Mouse (Mus musculus): Measurements from ENCODE around the gene Tmem214. TPM values are rescaled to one million over a fixed set of nuclear protein-coding genes. Genes with fewer than 3 reads are reported as not detected.
A peak's percentile ranks its signal among the peaks of the same experiment; 100 is the strongest.

The Tmem214 gene
- polyA plus RNA-seq, 1 experiment from 2014 or later = 59.7 TPM

- Histone ChIP-seq H3K4me2 (replicated peaks) (no peak overlapping the region), H3K36me3 (no peaks in the 10 kb centered on the region; the same call in 1 of the 2 replicates), H3K4me1 (replicated peaks) (no peaks in the 10 kb centered on the region), H3K4me3 (replicated peaks) (no peak overlapping the region), H3K9ac (replicated peaks) (no peak overlapping the region), H3K9me3 (no peaks in the 10 kb centered on the region), H3K27me3 (no peaks in the 10 kb centered on the region), H3K27ac (no peak overlapping the region)
- ATAC-seq = no peak
- 85% methylated on average over 4 of the region's 4 CpGs for WGBS
Measured at GRCm38 (mm10) chr5:30853522-30853921, 14.3 kb upstream of the Tmem214 start.

- WGBS = 57% methylated on average over 3 of the region's 3 CpGs
- H3K27ac ChIP-seq = no peak overlapping the region
- H3K36me3 ChIP-seq = no peaks in the 10 kb centered on the region; the same call in 1 of the 2 replicates
- H3K4me2 ChIP-seq (replicated peaks) = no peak overlapping the region
- H3K9ac ChIP-seq (replicated peaks) = no peak overlapping the region
- no peaks in the 10 kb centered on the region for H3K9me3 ChIP-seq
- H3K4me3 ChIP-seq (replicated peaks) = no peak overlapping the region
- H3K27me3 ChIP-seq = no peaks in the 10 kb centered on the region
- ATAC-seq = no peak
- H3K4me1 ChIP-seq (replicated peaks) = no peaks in the 10 kb centered on the region
Measured at GRCm38 (mm10) chr5:30855674-30856073, 12.1 kb upstream of the Tmem214 start.

GRCm38 (mm10) chr5:30856124-30856523, 11.7 kb upstream of the Tmem214 start:
- Histone ChIP-seq H3K4me1 (replicated peaks) (no peaks in the 10 kb centered on the region), H3K4me2 (replicated peaks) (no peak overlapping the region), H3K4me3 (replicated peaks) (no peak overlapping the region), H3K9me3 (no peaks in the 10 kb centered on the region), H3K36me3 (no peaks in the 10 kb centered on the region; the same call in 1 of the 2 replicates), H3K9ac (replicated peaks) (no peak overlapping the region), H3K27me3 (no peaks in the 10 kb centered on the region), H3K27ac (no peak overlapping the region)
- WGBS = 80% methylated on average over 2 of the region's 2 CpGs
- no peak for ATAC-seq

- ATAC-seq = no peak
- Histone ChIP-seq H3K4me2 (replicated peaks) (no peak overlapping the region), H3K9me3 (no peaks in the 10 kb centered on the region), H3K36me3 (peaks cover 60% of the 10 kb centered on the region), H3K27ac (no peak overlapping the region), H3K9ac (replicated peaks) (no peak overlapping the region), H3K4me1 (replicated peaks) (peaks cover under 1% of the 10 kb centered on the region; the same call in 1 of the 2 replicates), H3K4me3 (replicated peaks) (no peak overlapping the region), H3K27me3 (no peaks in the 10 kb centered on the region)
- 39% methylated on average over 4 of the region's 4 CpGs for WGBS
Measured at GRCm38 (mm10) chr5:30863852-30864251, 4.0 kb upstream of the Tmem214 start.

GRCm38 (mm10) chr5:30864322-30864721, 3.5 kb upstream of the Tmem214 start:
- ATAC-seq = no peak
- no peak overlapping the region for H3K4me3 ChIP-seq (replicated peaks)
- no peaks in the 10 kb centered on the region for H3K9me3 ChIP-seq
- 53% methylated on average over 15 of the region's 15 CpGs for WGBS
- H3K27me3 ChIP-seq = no peaks in the 10 kb centered on the region
- H3K4me2 ChIP-seq (replicated peaks) = no peak overlapping the region
- no peak overlapping the region for H3K9ac ChIP-seq (replicated peaks)
- peaks cover 4% of the 10 kb centered on the region for H3K4me1 ChIP-seq (replicated peaks)
- no peak overlapping the region for H3K27ac ChIP-seq
- H3K36me3 ChIP-seq = peaks cover 60% of the 10 kb centered on the region

- no peak overlapping the region for H3K27ac ChIP-seq
- H3K9me3 ChIP-seq = no peaks in the 10 kb centered on the region
- peaks cover 65% of the 10 kb centered on the region for H3K36me3 ChIP-seq
- ATAC-seq = no peak
- H3K9ac ChIP-seq (replicated peaks) = no peak overlapping the region
- peaks cover 21% of the 10 kb centered on the region for H3K4me1 ChIP-seq (replicated peaks)
- H3K4me2 ChIP-seq (replicated peaks) = no peak overlapping the region
- H3K27me3 ChIP-seq = no peaks in the 10 kb centered on the region
- 90% methylated on average over 3 of the region's 3 CpGs for WGBS
- H3K4me3 ChIP-seq (replicated peaks) = no peak overlapping the region
Measured at GRCm38 (mm10) chr5:30866871-30867270, 941 bp upstream of the Tmem214 start.

GRCm38 (mm10) chr5:30868981-30869380, 1.2 kb downstream of the Tmem214 start:
- Histone ChIP-seq H3K9ac (replicated peaks) (peak overlapping the region; percentile 93), H3K4me3 (replicated peaks) (peak overlapping the region; percentile 88), H3K4me2 (replicated peaks) (peak overlapping the region; percentile 80), H3K36me3 (peaks cover 66% of the 10 kb centered on the region), H3K4me1 (replicated peaks) (peaks cover 21% of the 10 kb centered on the region), H3K27ac (no peak overlapping the region), H3K9me3 (no peaks in the 10 kb centered on the region), H3K27me3 (no peaks in the 10 kb centered on the region)
- ATAC-seq = peak; percentile 34; the same call in 1 of the 2 replicates
- WGBS = 16% methylated on average over 9 of the region's 9 CpGs

- Histone ChIP-seq H3K36me3 (peaks cover 66% of the 10 kb centered on the region), H3K4me3 (replicated peaks) (peak overlapping the region; percentile 88), H3K9ac (replicated peaks) (peak overlapping the region; percentile 93), H3K4me1 (replicated peaks) (peaks cover 21% of the 10 kb centered on the region), H3K27ac (peak overlapping the region; percentile 66), H3K27me3 (no peaks in the 10 kb centered on the region), H3K4me2 (replicated peaks) (peak overlapping the region; percentile 80), H3K9me3 (no peaks in the 10 kb centered on the region)
- peak; percentile 91 for ATAC-seq
- under 1% methylated on average over 63 of the region's 63 CpGs for WGBS
Measured at GRCm38 (mm10) chr5:30869405-30870130, 1.8 kb downstream of the Tmem214 start.

- peaks cover 66% of the 10 kb centered on the region for H3K36me3 ChIP-seq
- WGBS = 28% methylated on average over 2 of the region's 2 CpGs
Measured at GRCm38 (mm10) chr5:30870131-30870406, 2.3 kb downstream of the Tmem214 start.

GRCm38 (mm10) chr5:30872574-30872973, 4.8 kb downstream of the Tmem214 start:
- Histone ChIP-seq H3K4me1 (replicated peaks) (peaks cover 21% of the 10 kb centered on the region), H3K9ac (replicated peaks) (no peak overlapping the region), H3K36me3 (peaks cover 67% of the 10 kb centered on the region), H3K9me3 (no peaks in the 10 kb centered on the region), H3K27me3 (no peaks in the 10 kb centered on the region), H3K27ac (no peak overlapping the region), H3K4me2 (replicated peaks) (no peak overlapping the region), H3K4me3 (replicated peaks) (no peak overlapping the region)
- ATAC-seq = no peak
- WGBS = 96% methylated on average over 9 of the region's 9 CpGs

More at GRCm38 (mm10) chr5:30870131-30870406, 2.3 kb downstream of the Tmem214 start:
- H3K27ac ChIP-seq = no peak overlapping the region
- ATAC-seq = no peak
- H3K9me3 ChIP-seq = no peaks in the 10 kb centered on the region
- H3K4me3 ChIP-seq (replicated peaks) = peak overlapping the region; percentile 88
- H3K4me1 ChIP-seq (replicated peaks) = peaks cover 21% of the 10 kb centered on the region
- H3K27me3 ChIP-seq = no peaks in the 10 kb centered on the region
- H3K9ac ChIP-seq (replicated peaks) = peak overlapping the region; percentile 93
- peak overlapping the region; percentile 80 for H3K4me2 ChIP-seq (replicated peaks)

- ATAC-seq = no peak
- peaks cover 17% of the 10 kb centered on the region for H3K4me1 ChIP-seq (replicated peaks)
- no peak overlapping the region for H3K9ac ChIP-seq (replicated peaks)
- no peaks in the 10 kb centered on the region for H3K9me3 ChIP-seq
- H3K4me2 ChIP-seq (replicated peaks) = no peak overlapping the region
- peaks cover 73% of the 10 kb centered on the region for H3K36me3 ChIP-seq
- H3K27me3 ChIP-seq = no peaks in the 10 kb centered on the region
- WGBS = 88% methylated on average over 7 of the region's 7 CpGs
- no peak overlapping the region for H3K4me3 ChIP-seq (replicated peaks)
- H3K27ac ChIP-seq = no peak overlapping the region
Measured at GRCm38 (mm10) chr5:30874365-30874764, 6.6 kb downstream of the Tmem214 start.

- ATAC-seq = no peak
- H3K4me3 ChIP-seq (replicated peaks) = no peak overlapping the region
- H3K9me3 ChIP-seq = no peaks in the 10 kb centered on the region
- 69% methylated on average over 6 of the region's 6 CpGs for WGBS
- no peaks in the 10 kb centered on the region for H3K27me3 ChIP-seq
- H3K9ac ChIP-seq (replicated peaks) = no peak overlapping the region
- no peaks in the 10 kb centered on the region for H3K4me1 ChIP-seq (replicated peaks)
- H3K4me2 ChIP-seq (replicated peaks) = no peak overlapping the region
- no peak overlapping the region for H3K27ac ChIP-seq
- peaks cover 46% of the 10 kb centered on the region for H3K36me3 ChIP-seq
Measured at GRCm38 (mm10) chr5:30878616-30879015, 10.8 kb downstream of the Tmem214 start.

Data from midbrain, embryonic 13.5 days (tissue).